Mouse (Mus musculus) megakaryocyte progenitor cell, adult 5-6 weeks (primary cell): ENCODE results near the gene Shoc2. TPM values are rescaled to one million over a fixed set of nuclear protein-coding genes. Genes with fewer than 3 reads are reported as not detected.
A peak's percentile ranks its signal among the peaks of the same experiment; 100 is the strongest.
"Not testable (repeated sequence)": the region's sequence is repeated elsewhere in the genome, so short reads cannot be mapped to it uniquely, and the experiment has no call there.

ENCODE experiments used
- ATAC-seq: replicated peaks from 2 replicates; pipeline ENCODE4 v1.8.0; 2016; ENCODE audit warnings: mild to moderate bottlenecking, moderate TSS enrichment, inconsistent platforms; ENCODE audit not compliant: poor library complexity
- total RNA-seq, 2 experiments: library from RNA; stranded (forward) in 1 of 2; stranded (reverse) in 1 of 2; fragments of 157-497, 149-512 nt in 1 of 2; fragments of 200-1000 nt in 1 of 2; gene quantifications; 2 replicates each; pipeline versions ENCODE4 v1.2.3 to v1.2.4; 2015 to 2017

Shoc2 gene
- total RNA-seq, 2 experiments from 2014 or later, result 43.3 to 47.0 TPM

DNA sequence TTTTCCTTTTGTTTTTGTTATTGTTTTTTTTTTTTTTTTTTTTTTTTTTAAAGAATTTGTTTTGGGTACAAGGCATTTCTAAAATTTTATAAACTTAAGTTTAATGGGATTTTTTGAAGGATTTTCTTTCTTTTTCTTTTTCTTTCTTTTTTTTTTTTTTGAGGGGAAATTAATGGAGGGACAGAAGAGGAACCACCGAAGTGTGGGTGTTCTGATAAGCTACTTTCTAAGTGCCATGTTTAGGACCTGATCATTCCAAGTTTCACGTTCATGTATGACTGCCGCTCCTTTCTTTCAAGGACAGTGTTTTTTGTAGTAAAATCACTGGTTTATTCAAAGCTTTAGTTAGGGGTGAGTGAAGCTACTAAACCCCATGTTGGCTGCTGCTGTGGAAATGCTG is 14.9 kb upstream of the Shoc2 start:
- ATAC-seq, result no peak

DNA sequence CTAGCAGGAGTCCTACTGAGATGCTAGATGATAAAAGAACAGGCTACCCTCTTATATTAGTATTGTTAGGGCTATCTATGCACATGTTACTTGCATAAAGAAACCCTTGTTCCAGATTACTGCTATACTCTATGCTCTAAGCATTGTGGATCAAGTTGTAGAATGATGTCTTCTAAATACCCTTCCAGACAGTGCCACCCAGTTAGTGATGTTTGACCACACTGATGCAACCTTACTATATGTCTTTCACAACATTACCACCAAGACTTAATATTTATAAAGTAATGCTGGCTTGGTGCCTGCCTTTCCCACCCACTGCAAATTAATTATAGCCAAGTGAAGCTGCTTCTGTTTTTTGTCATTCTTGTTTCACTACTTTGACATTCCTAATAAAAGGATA is 11.1 kb upstream of the Shoc2 start:
- ATAC-seq, result peak; percentile 53

DNA sequence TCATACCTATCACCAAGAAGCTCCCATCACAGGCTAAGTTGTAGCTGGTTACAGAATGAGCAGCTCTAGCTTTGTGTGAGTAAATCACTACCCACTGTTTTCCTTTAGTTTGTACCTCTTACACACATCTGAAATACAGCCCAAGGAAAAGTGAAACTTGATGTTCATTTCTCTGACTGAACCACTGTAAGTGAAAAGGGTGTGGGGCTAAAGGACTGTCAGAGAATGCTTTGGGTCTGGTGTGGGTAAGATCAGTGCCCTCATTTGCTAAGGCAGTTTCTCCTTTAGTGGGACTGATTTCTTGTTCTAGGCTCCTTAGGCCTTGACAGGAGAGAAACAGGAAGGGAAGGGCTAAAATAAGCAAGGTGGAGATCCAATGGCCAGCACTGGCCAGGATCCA is 10.1 kb upstream of the Shoc2 start:
- ATAC-seq, result no peak

DNA sequence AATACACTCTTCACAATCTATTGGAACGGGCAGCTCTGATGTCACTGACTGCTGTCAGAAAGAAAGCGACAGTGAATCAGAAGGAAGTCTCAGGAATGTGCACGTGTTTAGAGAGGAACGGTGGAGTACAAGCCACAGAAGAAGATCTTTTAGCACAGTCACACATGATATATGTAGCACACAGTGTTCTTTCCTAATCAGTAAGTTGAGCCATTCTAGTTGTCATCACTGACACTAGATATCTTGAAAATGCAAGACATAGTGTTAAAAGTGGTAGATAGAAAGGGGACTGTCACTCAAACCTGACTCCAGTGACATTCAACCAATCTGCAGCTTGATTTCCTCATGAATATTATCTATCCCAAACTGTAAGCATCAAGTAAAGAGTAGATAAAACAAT is 4.6 kb upstream of the Shoc2 start:
- 0 out of 2 replicates have a peak, but pooled peaks have one; percentile 2 for ATAC-seq

DNA sequence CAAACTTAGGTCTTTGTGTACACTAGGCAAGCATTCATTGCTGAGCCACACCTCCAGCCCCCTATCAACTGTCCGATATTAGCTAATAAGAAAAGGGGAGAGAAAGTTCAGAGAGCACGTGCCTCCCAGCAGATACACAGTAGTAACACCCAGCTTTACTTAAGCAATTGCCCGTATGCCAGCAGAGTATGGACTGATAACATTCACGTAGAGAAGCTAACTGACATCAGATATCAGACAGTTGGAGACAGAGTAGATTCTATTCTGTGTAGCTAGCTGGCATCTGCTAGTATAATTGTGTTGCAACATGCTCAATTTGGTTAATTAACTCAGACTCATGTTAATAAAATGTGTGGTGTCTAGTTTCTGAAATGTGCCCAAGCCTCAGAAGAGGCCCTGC is 3.0 kb upstream of the Shoc2 start:
- ATAC-seq, result peak; percentile 2; the same call in 1 of the 2 replicates

DNA sequence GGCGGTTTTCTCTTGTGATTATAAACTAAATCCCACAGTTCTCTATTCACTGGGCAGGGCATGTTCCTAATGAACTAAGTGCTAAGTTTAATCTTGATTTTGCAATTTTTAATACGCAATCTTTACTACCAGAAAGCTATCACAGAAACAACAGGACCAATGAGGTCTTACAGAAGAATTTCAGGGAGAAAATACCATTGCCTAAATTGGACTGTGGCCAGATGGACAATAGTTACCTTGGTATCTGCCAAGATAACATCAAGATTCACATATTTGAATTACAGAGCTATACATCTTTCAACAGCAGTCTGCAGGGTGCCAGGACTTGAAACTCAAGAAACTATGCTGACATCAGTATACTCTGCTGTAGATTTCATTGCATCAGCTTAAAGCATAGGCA is 1.8 kb upstream of the Shoc2 start:
- ATAC-seq, result no peak

DNA sequence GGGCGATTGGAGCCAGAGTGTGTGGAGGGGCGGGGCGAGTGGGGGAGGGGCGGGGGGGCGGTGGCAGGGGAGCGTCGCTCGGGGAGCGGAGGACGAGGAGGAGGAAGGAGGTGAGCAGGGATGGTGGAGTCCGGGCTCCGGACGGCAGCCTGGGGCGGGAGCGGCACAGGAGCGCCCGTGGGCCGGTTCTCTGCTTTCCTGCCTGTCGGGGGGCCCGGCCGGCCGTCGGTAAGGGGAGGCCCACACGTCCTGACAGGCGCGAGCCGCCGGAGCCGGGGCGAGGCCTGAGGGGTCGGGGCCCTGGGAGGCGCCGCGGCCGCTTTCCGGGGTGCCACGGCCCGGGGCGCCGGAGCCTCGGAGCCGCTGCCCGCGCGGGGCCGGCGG is 672 bp downstream of the Shoc2 start:
- ATAC-seq, result no peak

DNA sequence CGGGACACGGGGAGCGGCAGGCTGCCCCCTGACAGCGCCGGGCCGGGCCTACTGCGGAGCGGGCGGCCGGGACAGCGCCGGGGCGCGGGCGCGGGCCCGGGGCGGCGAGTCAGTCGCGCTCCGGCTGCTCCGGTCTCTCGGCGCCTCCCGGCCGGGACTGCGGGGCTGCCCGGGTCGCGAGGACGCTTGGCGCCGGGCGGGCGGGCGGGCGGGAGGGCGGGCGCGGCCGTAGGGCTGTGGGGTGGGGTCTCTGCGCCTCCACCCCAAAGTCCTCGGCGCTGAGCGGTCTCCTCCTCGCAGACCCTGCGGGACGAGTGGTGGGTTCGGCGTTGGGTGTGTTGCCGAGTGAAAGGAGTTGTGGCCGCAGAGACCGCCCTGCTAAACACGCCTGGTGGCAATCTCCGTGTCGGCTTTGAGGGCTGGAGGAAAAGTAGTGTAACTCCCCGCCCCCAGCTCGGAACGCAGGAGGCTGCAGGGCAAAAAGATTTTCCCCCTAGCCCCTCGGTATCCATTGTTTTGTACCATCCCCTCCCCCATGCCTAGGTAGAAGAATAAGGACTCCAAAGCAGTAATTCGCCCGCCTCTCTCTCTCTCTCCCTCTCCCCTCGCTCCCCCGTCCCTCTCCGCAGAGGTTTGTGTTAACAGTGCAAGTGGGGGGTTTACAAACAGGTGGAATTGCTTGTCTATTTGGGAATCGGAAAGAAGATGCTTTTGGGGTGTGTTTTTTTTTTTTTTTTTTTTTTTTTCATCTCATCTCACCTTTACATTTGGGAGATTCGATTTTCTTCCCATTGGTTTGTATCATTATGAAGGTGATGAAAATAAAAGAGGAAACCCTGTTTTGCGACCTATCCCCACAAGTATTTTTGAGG is 1.3 kb downstream of the Shoc2 start:
- ATAC-seq, result no peak; the same call in 1 of the 2 replicates

DNA sequence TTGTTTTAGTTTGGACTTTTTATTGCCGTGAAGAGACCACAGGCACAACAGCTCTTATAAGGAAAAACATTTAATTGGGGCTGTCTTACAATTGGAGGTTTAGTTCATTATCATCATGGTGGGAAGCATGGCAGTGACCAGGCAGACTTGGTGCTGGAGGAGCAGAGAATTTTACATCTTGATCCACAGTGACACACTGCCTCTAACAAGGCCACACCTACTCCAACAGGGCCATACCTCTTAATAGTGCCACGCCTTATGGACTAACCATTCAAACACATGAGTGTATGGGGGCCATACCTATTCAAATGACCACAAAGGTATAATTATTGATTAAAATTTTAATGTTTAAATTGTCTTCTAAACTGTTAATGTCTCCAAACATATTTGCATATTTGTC is 13.4 kb downstream of the Shoc2 start:
- ATAC-seq, result no peak

DNA sequence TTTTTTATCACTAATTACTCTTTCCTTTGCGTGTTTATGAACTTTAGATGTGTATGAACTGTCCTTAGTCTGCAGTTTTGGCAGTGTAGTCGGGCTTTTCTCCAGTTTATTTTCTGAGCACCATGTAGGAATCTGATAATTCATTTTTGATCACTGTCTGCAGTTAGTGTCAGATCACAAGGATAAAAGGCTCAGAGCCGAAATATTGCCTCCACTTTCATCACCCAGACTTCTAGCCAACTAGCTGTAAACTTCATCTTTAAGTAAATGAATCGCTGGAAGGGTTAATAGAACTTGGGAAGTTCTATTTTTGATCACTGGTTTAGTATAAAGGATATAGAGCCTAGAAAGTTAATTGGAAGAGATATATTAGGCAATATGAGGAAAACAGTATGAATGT is 18.4 kb downstream of the Shoc2 start:
- ATAC-seq, result no peak

DNA sequence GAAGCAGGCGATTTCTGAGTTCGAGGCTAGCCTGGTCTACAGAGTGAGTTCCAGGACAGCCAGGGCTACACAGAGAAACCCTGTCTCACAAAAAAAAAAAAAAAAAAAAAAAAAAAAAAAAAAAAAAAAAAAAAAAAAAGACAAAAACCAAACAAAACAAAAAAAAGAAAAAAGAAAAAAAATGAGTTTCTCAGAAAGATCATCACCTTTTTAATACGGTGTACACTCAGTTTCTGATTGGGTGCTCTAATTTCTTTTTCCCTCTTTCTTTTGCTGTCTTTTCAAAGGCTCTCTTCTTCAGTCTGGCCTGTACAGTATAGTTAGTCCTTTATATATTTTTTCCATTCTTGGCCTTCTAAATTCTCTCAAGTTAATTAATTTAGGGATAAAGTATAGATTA is 20.2 kb downstream of the Shoc2 start:
- ATAC-seq, result not testable (repeated sequence)

DNA sequence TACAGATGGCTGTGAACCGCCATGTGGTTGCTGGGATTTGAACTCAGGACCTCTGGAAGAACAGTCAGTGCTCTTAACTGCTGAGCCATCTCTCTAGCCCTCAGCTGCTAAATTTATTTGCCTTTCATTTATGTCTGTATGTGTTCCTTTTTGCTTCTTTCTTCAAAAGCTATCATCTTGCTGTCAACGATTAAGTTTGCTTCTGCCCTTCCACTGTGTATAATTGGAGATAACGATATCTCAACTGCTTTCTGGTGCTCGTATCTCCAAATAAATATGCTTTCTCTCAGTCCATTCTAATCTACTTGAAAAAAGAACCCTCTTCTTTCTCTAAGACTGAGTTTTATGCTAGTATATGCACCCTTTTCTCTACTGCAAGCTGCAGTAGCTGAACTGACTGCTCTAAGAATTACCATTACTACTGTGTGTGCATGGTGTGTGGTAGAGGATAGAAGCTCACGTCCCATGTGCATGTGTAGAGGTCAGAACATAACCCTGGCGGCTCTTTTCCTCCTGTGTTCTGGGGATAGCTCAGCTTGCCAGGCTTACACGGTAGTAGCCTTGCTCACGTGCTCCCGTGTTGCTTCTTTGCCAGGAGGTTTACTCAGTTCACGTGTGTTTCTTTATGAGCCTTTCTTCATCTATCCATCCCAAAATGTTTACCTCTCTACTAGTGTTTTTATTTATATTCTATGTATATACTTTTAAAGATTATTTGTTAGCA is 21.0 kb downstream of the Shoc2 start:
- ATAC-seq, result peak; percentile 90

DNA sequence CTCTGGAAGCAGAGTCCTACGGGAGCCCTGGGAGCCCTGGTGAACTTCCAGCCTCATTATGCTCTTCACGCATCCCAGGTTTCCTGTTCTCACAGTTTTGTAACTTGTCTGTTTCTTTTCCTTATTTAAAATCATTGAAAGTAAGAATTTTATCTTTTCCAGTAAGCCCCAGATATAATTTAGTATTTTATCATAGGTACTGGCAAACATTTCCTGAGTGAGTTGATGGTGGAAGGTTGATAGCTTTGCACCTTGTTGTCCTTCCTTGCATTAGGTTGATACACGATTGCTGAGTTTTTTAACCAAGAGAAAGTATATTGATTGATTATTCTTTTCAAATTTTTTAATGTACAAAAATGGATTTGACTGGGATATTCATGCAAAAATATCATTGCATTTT is 25.1 kb downstream of the Shoc2 start:
- ATAC-seq, result no peak

DNA sequence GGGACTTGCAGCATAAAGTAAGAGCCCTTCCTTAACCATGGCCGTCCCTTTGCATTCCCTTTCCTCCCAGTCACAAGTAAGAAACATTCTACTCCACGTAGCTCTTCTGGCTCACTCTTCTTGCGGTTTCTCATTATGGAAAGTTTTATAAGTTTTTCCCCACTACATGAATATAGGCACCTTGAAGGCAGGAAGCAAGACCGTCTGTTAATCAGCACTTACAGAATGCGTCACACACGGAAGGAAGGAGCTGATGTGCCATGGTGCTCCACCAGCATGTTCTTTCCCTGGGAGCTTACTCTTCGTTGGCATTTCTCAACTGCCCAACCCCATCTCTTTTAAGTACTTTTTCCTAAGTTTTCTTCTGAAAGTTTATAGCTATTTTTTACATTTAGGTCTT is 27.8 kb downstream of the Shoc2 start:
- ATAC-seq, result peak; percentile 81

DNA sequence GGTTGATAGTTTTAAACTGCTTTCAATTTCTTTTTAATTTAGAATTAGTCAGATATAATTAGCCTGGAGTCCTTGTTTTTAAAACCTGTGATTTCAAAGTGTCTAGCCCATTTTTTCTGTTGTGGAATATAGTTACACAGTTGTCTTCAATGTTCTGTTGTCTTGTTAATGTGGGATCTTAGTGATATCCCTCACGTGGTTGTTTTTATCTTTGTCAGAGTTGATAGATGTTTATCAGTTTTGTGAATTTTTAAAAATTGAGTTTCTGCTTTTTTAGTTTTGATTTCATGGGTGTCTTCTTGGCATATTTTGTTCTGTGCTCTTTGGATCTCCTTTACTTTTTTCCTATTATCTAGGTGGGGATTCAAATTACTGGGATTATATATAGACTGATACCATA is 29.6 kb downstream of the Shoc2 start:
- ATAC-seq, result no peak

DNA sequence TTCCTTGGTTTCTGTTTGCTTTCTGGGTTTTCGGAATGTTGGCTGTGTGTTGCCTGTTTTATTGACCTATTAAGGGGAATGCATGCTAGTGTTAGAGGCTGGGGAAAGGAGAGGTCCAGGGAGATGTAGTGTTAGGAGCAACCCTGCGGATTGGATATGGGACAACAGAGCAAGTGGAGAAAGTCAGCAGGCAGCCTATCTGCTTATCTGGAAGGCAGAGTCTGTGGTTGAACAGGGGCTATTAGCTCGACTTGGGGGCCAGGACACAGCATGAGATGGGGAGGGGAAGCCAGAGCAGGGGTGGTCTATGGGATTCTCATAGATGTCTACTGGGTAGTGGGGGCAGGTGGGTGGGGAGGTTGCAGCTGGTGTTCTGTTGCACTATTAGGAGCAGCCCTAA is 37.9 kb downstream of the Shoc2 start:
- ATAC-seq, result peak; percentile 42; the same call in 1 of the 2 replicates

DNA sequence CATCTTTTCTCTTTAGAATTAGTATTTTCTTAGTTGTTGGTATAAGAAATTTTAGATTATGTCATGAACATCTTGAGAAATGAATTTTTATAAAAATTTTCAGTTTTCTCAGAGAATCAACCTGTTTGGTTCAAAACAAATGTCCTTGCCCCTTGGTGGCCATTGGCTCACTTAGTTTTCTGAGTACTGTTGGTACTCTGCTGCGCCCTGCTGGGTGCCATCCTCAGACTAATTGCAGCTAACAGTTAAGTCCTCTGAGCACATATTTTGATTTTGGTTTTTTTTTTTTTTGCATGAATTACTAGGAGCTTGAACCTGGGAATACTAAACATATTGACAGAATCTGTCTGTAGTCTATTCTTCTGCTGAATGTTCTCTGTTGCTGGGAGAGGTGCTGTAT is 39.2 kb downstream of the Shoc2 start:
- ATAC-seq, result peak; percentile 76

DNA sequence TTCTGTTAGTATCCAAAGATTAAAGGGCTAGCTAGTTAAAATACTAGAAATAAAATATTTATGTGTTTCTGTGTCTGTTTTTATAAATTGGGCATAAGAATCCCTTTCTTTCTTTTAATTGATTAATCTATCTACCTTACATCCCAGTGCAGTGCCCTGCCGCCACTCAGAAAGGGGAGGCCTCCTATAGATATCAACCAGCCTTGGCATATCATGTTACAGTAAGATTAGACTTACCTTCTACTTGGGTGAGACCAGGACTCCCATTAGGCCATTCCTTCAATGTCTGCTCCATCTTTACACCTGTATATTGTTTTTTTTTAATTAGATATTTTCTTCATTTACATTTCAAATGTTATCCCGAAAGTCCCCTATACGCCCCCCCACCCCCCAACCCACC is 40.5 kb downstream of the Shoc2 start:
- ATAC-seq, result no peak

DNA sequence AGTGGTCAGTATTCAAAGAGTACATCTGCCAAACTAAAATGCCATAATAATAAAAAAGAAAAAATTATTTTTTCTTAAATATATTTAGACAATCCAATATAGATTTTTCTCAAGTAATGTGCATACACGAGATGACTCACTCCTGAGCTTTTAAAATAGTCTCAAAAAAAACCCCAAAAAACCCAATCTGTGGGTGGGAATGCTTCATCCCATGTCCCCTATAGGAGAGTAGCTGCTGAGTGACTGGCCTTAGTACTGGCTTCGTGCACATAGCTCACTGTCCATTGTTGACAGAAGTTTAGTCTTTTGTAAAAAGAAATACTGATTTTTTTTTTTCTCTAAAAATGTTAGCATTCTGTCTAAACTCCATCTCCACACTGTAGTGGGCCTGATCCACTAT is 46.4 kb downstream of the Shoc2 start:
- no peak for ATAC-seq

DNA sequence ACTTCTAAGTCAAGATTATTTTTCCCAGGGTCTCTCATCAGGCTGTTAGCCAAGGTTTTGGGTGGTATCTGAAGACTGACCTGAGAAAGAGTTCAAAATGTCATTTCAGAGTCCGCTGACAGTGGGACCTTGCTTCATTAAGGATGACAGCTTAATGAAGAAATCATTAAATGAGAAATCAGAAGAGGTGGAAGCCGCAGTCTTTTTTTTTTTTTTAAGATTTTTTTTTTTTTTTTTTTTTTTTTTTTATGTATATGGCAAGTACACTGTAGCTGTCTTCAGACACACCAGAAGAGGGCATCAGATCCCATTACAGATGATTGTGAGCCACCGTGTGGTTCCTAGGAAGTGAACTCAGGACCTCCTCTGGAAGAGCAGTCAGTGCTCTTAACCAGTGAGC is 49.8 kb downstream of the Shoc2 start:
- no peak for ATAC-seq

DNA sequence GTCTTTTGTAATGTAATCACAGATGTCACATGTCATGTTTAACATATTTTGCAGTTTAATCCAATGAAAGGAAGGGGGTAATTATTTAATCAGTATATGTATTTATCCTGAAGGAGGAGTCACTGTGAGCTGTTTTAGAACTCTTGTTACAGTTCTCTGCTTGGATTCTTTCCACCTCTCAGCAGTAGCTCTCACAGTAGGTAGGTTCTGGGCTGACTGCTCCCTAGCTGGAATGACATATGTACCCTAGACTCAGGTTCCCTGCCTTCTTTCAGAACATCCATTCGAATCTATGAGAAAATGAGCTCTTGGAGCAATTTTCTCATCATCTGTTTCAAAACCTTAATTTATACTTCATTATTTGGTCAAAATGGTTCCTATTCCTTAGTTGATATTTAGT is 50.2 kb downstream of the Shoc2 start:
- ATAC-seq, result no peak

DNA sequence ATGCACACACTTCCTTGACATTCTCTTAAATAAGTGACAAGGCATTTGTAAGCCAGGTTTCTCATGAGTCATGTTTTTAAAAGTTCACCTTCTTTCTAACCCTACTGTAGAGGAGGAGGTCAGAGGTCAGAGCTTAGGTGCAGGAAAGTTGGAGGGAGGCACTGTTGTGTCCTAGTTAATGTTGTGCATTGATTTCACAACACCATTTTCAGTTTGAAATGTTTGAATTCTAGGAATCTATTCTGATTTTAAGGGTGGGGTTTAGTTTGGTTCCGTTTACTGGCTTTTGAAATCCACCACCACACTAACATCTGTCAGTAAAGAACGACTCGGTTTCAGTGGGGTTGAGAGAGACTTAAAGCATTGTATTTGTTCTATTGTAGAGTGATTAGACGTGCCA is 66.9 kb downstream of the Shoc2 start:
- ATAC-seq, result peak; percentile 4; the same call in 1 of the 2 replicates
